In genomic region chr19:24034367-24034766, GRCm38 (mm10) we compare ENCODE assay signal across 34 mouse cellular contexts. TPM values are rescaled to one million over a fixed set of nuclear protein-coding genes. Genes with fewer than 3 reads are reported as not detected.
"Had no signal": no experiment of that assay in that cellular context is flagged by ENCODE, and none has a peak within 500 bp of the region (broad histone marks: within the 10 kb centered on the region; RNA-seq: fewer than 3 reads in every experiment).

No protein-coding gene starts in this region.

- ATAC-seq: liver, embryonic 12.5 days; liver, postnatal 0 days; lung, postnatal 0 days; midbrain, embryonic 13.5 days; midbrain, embryonic 15.5 days had no signal

- H3K4me1 ChIP-seq: liver, embryonic 13.5 days; liver, embryonic 15.5 days had no signal

- H3K9me3 ChIP-seq: limb, embryonic 10.5 days; limb, embryonic 12.5 days; limb, embryonic 13.5 days; limb, embryonic 15.5 days; liver, embryonic 12.5 days; liver, embryonic 13.5 days; liver, embryonic 15.5 days; lung, embryonic 15.5 days; megakaryocyte, embryonic 14.5 days; midbrain, embryonic 12.5 days; midbrain, embryonic 13.5 days; midbrain, embryonic 15.5 days; neural tube, embryonic 12.5 days; neural tube, embryonic 13.5 days had no signal

- H3K4me3 ChIP-seq: left cerebral cortex, adult 2 months; limb, embryonic 10.5 days; limb, embryonic 12.5 days; limb, embryonic 13.5 days; limb, embryonic 15.5 days; liver, embryonic 12.5 days; liver, embryonic 13.5 days; liver, embryonic 15.5 days; lung, embryonic 15.5 days; megakaryocyte, embryonic 14.5 days; midbrain, embryonic 12.5 days; midbrain, embryonic 13.5 days; midbrain, embryonic 15.5 days; myocyte; neural tube, embryonic 12.5 days; neural tube, embryonic 13.5 days had no signal

- H3K9ac ChIP-seq: limb, embryonic 12.5 days; limb, embryonic 13.5 days; limb, embryonic 15.5 days; liver, embryonic 12.5 days; liver, embryonic 13.5 days; liver, embryonic 14.5 days; liver, embryonic 15.5 days; liver, postnatal 0 days; lung, embryonic 14.5 days; lung, embryonic 15.5 days; midbrain, embryonic 12.5 days; midbrain, embryonic 13.5 days; midbrain, embryonic 15.5 days; neural tube, embryonic 12.5 days; neural tube, embryonic 13.5 days had no signal

- H3K27ac ChIP-seq: left cerebral cortex, adult 2 months; limb, embryonic 10.5 days; limb, embryonic 12.5 days; limb, embryonic 13.5 days; limb, embryonic 15.5 days; liver, embryonic 12.5 days; liver, embryonic 13.5 days; liver, embryonic 14.5 days; liver, embryonic 15.5 days; lung, embryonic 15.5 days; macrophage; midbrain, embryonic 12.5 days; midbrain, embryonic 13.5 days; midbrain, embryonic 15.5 days; neural tube, embryonic 12.5 days; neural tube, embryonic 13.5 days had no signal

- H3K4me2 ChIP-seq: limb, embryonic 12.5 days; limb, embryonic 13.5 days; limb, embryonic 15.5 days; liver, embryonic 11.5 days; liver, embryonic 12.5 days; liver, embryonic 13.5 days; liver, embryonic 15.5 days; lung, embryonic 14.5 days; lung, embryonic 15.5 days; midbrain, embryonic 12.5 days; midbrain, embryonic 13.5 days; midbrain, embryonic 15.5 days; neural tube, embryonic 12.5 days; neural tube, embryonic 13.5 days had no signal

- DNase-seq: left cerebral cortex, postnatal 4 days; liver; liver, embryonic 13.5 days; liver, postnatal 0 days; lung, adult 18-20 months; lung, adult 2 months; lung, embryonic 14.5 days; lung, postnatal 10 days; lung, postnatal 14 days; lung, postnatal 36 days; lung, postnatal 4 days; midbrain, embryonic 14.5 days had no signal

- H3K36me3 ChIP-seq: limb, embryonic 10.5 days; limb, embryonic 12.5 days; limb, embryonic 13.5 days; limb, embryonic 15.5 days; liver, embryonic 12.5 days; liver, embryonic 13.5 days; liver, embryonic 15.5 days; lung, embryonic 15.5 days; midbrain, embryonic 12.5 days; midbrain, embryonic 13.5 days; midbrain, embryonic 15.5 days; neural tube, embryonic 12.5 days; neural tube, embryonic 13.5 days had no signal

RNA-seq across cellular contexts. Expression of gene Fam189a2, which starts 3.5 kb away (rescaled TPM):
- total RNA-seq: megakaryocyte progenitor cell, adult 5-6 weeks; megakaryocyte-erythroid progenitor cell, adult 5-6 weeks; monocyte, adult 5-6 weeks had no signal
- polyA plus RNA-seq: macrophage had no signal
